Mouse (Mus musculus) left cerebral cortex, postnatal 36 days (tissue): Measurements from ENCODE around the gene Tspo. TPM values are rescaled to one million over a fixed set of nuclear protein-coding genes. Genes with fewer than 3 reads are reported as not detected.
A peak's percentile ranks its signal among the peaks of the same experiment; 100 is the strongest.

Experiments
- DNase-seq, 2 experiments: peaks; one replicate each; pipeline ENCODE4 v3.0.0; 2021 to 2022; ENCODE audit warnings: low spot score in 2 of 2, mixed read lengths in 1 of 2
- intact Hi-C: fragments of 180-260 bp; cut with DNase I; formaldehyde crosslinking; loops from one replicate; pipeline ENCODE4 v1.15.1; 2025
- total RNA-seq, 2 experiments: library from RNA; stranded (reverse); gene quantifications; 2 replicates each; pipeline ENCODE4 v1.2.3; 2021

Gene Tspo
- total RNA-seq, 2 experiments from 2014 or later: 4.5 to 5.7 TPM

- DNase-seq: no peak
These were observed 11.4 kb downstream of the Tspo start for GRCm38 (mm10) chr15:83574731-83575351.

GRCm38 (mm10) chr15:83575543-83575942, 12.2 kb downstream of the Tspo start:
- DNase-seq: no peak
- intact Hi-C loops: no loop called here

More at GRCm38 (mm10) chr15:83574731-83575351, 11.4 kb downstream of the Tspo start:
- intact Hi-C loops: no loop called here

DNA sequence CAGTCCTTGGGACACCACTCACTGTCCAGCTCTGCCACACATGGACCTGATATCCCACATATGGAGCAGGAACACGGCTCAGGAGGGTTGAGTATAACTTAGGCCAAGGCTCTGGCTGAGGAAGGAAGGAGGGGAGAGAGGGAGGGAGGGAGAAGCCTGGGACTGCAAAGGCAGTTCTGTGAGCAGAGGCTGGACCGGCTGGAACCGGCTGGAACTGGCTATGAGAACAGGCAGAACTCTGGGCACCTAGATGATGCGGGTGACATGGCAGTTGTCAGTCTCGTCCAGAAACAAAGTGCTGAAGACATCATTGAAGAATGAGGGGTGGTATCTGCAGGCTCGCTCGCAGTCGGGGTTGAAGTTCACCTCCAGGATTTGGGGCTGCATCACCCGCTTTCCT, 13.3 kb downstream of the Tspo start:
- DNase-seq: no peak
- intact Hi-C loops: no loop called here

GRCm38 (mm10) chr15:83582931-83583330, 19.5 kb downstream of the Tspo start:
- no peak for DNase-seq
- intact Hi-C loops: no loop called here

- intact Hi-C loops: no loop called here
- no peak for DNase-seq
These were observed 20.2 kb downstream of the Tspo start for GRCm38 (mm10) chr15:83583419-83584156.

GRCm38 (mm10) chr15:83584741-83585220, 21.4 kb downstream of the Tspo start:
- no peak for DNase-seq
- intact Hi-C loops: no loop called here

- intact Hi-C loops: no loop called here
- no peak for DNase-seq
These were observed 27.4 kb downstream of the Tspo start for GRCm38 (mm10) chr15:83590841-83591240.

GRCm38 (mm10) chr15:83591758-83592157, 28.4 kb downstream of the Tspo start:
- intact Hi-C loops: no loop called here
- DNase-seq: no peak

- intact Hi-C loops: no loop called here
- no peak for DNase-seq
These were observed 29.1 kb downstream of the Tspo start for GRCm38 (mm10) chr15:83592260-83593188.

DNA sequence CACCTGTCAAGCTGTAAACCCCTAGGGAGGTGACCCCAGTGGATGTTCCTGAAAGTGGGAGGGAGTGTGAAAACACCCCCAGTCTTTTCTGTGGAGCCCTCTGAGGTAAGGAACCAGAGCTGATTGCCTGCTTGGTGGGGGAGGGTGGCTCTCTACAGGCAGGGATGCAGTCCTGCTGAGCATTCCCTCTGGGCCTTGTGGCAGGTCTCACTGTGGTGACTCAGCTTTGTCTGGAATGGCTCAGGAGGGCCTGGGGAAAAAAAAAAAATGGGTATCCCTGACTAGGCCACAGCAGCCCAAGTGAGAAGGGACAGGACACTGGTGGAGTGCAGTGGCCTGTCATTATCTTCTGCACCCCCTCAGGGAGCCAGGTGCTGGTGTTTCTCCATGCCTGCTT, 29.8 kb downstream of the Tspo start:
- no peak for DNase-seq
- intact Hi-C loops: no loop called here

DNA sequence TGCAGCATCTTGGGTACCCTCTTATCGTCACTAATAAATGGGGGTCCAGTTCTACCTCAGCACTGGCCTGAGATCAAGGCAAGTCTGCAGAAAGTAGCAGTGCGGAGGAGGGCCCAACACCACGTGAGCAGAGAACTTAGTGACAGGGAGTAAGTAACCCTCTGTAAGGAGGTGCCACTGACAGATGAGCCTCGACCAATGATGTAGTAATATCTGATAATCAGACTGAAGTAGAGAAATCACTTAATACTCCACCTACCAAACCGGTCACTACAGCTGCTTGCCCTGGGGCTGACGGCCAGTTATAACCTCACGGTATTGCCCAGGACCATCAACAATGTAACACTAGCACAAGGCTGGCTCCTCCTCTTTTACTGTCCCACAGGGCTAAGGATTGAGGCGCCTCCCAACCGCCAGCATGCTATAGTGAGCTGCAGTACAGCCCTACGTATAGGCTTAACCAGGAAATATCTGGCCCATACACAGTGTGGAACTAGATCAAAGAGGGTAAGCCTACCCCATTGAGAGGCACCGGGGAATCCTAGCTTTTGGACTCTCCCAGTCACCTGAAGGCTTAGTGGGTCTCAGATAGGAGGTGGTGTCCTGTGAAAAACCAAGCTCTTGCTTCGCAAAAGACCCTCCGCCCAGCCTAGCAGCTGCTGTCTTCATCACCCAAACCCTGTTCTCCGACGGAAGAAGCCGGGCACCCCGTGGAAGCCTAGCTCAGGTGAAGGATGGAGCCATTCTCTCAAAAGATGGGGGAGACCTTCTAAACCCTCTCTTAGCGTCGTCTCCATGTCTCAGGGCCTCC, 30.5 kb downstream of the Tspo start:
- intact Hi-C loops: no loop called here
- no peak for DNase-seq

- intact Hi-C loops: no loop called here
- peak; percentile 94 to 95 for DNase-seq
These were observed 31.3 kb downstream of the Tspo start, which contains the start of gene Ttll12 for GRCm38 (mm10) chr15:83594513-83595363. TSS of gene Ttll12 (minus strand) at chr15:83595157.

GRCm38 (mm10) chr15:83595364-83595711, 31.9 kb downstream of the Tspo start:
- no peak for DNase-seq
- intact Hi-C loops: no loop called here

DNA sequence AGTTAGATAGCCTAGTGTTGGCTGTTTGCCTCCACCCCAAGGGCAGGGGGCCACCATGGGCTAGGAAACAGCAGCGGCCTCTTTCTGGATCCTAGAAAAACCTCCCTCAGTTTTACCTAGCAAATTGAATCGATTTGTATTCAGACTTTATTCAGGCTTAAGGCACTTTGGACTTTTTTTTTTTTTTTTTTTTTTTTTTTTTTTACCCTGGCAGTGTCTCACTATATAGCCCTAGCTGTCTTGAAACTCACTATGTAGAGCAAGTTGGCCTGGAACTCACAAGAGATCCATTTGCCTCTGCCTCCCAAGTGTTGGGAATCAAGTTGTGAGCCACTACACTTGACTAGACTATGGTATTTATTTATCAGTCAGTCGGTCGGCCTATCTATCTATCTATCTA, 33.4 kb downstream of the Tspo start:
- no peak for DNase-seq
- intact Hi-C loops: no loop called here

DNA sequence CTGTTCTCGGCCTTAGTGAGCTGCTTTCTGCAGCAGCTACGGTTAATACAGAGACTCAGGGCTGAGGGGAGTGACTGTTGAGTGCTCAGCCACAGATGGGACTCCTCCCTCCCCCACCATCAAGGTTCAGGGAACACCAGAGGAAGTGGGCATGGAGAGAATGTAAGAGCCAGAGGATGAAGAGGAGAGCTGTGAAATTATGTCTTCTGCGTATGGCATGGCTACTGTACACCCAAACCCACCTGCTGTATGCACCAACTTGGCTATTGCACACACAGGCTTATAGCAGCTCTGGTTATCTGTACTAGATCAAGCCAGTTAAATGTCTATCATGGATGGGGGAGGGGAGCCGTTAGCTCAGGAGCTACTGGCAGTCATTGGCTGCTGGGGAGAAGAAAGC, 37.8 kb downstream of the Tspo start:
- intact Hi-C loops: no loop called here
- DNase-seq: no peak

DNA sequence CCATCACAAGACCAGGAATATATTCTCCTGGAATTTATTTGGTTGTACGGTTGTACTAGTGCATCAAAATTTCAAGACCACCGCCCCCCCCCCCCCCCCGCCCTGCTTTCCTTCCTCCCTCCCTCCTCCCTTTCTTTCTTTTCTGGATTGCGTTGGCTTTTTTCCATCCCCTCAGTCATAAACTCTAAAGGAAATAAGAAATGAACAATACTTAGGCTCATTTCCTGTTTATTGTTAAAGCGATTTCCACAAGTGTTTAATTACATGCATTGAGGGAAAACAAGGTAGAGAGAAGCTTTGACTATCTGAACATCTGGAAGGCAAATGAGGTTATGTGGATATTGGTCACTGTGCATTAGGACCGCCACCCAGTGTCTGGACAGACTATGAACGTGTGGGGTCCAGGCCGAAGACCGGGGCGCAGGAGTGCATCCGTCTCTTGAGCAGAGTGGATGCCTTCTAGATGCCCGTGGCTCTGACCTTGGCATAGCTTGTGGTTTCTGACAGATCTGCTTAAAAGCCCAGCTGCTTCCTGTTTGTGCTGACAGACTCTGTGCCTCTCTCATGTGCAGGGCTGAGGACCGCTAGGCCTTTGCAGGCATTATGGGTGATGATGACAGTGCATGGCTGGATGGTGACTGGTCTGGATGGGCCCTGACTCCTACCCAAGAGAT, 39.1 kb downstream of the Tspo start:
- intact Hi-C loops: no loop called here
- no peak for DNase-seq

GRCm38 (mm10) chr15:83603046-83603396, 39.6 kb downstream of the Tspo start:
- intact Hi-C loops: no loop called here
- no peak for DNase-seq

- no peak for DNase-seq
- intact Hi-C loops: no loop called here
These were observed 40.0 kb downstream of the Tspo start for GRCm38 (mm10) chr15:83603426-83603825.
